Mouse (Mus musculus) lung, postnatal 10 days (tissue): ENCODE data around the gene Ulk4.

ENCODE experiments used
- DNase-seq: peaks from one replicate; pipeline ENCODE4 v3.0.0; 2021

Gene Ulk4

GRCm38 (mm10) chr9:121187811-121188210 lies 89.2 kb downstream of the Ulk4 start:
- DNase-seq, result no peak

DNA sequence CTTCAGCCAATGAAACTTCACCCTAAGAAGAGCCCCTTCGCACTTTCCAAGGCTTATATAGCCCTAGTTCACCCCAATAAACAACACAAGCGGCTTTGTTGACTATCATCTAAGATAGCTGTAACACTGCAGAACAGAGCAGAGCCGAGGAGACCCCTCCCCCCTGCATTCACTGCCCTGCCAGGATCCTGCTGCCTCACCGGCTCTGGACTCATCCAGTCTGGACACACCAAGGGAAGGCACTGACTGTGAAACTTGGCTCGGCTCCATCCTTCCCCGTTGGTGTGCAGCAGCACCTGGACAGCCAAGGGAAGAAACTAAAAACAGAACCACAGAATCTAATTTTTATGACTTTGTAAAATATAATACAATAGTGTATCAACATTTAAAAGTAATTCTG lies 91.2 kb downstream of the Ulk4 start:
- no peak for DNase-seq

DNA sequence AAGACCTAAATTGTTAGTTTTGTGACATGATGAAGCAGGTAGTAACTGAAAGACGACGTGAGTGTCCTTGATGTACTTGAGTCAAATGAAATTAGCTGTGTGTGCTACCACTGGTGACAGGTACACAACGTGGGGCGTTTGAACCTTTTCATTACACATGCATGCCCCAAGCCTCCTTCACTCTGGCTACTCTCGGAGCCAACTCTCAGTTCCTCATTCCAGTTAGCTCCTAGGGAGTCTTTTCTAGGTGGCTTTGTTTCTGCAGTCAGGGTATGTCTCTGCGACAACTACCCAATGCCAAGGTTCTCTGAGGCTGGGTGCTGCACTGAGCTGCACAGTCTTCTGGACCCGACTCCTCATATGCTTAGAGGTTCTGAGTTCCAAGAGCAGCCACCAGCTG lies 100.6 kb downstream of the Ulk4 start:
- DNase-seq, result no peak

DNA sequence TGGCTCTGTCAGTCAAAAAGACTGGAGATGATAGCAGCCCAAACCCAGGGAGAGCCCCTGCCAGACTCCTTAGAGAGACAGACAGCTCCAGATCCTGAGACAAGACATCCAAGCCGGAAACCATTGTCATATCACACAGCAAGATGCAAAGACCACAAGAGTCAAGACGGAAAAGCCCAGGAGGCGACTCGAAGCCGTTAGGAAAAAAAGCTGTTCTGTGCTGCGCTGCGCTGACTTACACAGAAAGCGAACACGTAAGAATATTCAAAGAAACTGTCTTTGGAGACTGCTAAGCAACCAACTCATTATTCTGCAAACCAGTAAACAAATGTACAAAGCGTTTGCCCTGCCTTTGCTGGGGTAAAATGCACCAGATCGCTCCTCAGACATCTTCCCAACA lies 101.8 kb downstream of the Ulk4 start:
- no peak for DNase-seq

DNA sequence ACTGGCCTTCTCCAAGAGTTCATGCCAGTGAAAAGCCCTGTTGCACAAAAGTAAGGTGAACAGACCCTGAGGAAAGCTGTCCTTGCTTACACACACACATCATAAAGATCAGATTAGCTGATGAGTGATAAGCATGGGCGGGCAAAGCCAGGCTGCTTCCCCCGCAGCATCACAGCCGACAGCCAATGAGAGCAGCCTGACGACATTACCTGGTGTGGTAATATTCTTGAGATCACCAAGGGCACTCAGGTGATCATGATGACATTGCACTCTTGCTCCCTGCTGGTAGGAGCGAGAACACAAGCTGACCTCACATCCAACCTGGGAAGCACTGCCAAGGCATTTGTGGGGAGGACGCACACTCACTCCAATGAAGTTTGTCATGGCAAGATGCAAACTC lies 104.9 kb downstream of the Ulk4 start:
- no peak for DNase-seq

DNA sequence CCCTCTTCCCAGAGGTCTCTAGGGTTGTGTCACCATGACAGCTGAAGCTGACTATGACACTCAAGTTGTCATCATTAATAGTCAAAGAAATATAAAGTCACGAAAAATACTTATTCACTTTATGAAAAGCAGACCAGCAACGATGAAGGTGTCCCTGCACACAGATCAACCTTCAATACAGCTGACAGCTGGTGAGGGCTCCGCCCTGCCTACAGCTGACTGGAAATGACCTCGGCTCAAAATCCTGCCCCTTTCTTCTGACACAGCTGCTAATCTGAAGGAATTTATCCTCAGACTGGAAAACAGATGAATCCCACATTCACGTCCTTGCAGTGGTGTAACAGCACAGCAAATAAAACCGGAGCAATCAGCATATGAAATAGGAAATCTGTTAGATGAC lies 105.4 kb downstream of the Ulk4 start:
- DNase-seq, result peak; percentile 8

DNA sequence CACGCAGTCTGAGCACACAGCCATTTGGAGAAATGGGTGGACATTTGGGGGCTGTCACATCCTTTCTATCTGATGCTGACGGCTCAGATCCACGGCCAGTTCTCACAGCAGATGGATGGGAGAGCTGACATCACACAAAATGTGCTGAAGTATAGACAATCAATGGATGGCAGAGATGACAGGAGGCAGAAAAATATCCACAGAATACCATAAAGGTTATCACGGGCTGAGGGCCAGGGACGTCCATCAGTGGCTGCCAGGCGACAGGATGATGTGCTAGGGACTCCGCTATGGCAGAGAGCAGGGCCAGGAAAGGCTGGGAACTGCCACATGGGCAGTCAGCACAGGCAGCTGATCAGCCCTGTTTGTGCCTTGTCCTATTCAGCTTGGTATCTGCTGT lies 112.4 kb downstream of the Ulk4 start:
- DNase-seq, result no peak

- DNase-seq, result peak; percentile 37
Measured at GRCm38 (mm10) chr9:121162789-121163188, 114.2 kb downstream of the Ulk4 start.

GRCm38 (mm10) chr9:121161818-121162565 lies 115.0 kb downstream of the Ulk4 start:
- DNase-seq, result peak; percentile 9

GRCm38 (mm10) chr9:121156253-121156831 lies 120.7 kb downstream of the Ulk4 start:
- DNase-seq, result peak; percentile 41

DNA sequence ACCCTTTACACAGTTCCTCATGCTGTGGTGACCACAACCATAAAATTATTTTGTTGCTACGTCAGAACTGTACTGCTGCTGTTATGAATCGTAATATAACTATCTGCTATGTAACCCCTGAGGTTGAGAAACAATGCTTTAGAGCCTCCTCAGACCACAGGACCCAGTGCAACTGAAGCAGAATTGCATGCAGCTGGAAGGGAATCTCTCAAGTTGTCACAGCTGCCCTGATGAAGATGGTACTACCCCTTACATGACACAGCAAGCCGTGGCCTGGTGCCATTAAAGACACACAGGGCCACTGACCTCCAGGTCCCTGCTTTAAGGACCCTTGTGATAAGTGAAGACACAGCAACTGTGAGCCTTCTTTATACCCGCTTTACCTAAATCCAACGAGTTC lies 123.7 kb downstream of the Ulk4 start:
- DNase-seq, result no peak

DNA sequence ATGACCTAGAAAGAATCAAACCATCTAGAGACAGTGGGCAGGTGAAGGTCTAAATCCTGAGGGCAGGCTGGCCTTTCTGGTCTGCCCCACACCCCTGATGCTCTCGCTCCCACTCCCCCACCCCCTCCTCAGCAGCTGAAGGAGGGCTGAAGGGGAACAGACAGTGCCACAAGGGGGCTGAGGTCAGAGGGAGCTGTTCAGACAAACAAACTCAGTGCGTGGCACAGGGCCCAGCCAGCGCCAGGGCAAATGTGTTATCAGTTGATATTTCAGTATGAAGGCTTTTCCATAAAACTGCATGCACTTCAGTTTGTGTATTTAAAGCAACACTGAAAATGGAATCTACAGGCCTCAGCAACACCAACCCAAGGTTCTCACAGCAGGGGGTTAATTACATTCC lies 128.4 kb downstream of the Ulk4 start:
- DNase-seq, result no peak

GRCm38 (mm10) chr9:121143208-121143607 lies 133.8 kb downstream of the Ulk4 start:
- DNase-seq, result no peak

GRCm38 (mm10) chr9:121132549-121132948 lies 144.4 kb downstream of the Ulk4 start:
- no peak for DNase-seq

- no peak for DNase-seq
Measured at GRCm38 (mm10) chr9:121129533-121129932, 147.5 kb downstream of the Ulk4 start.

DNA sequence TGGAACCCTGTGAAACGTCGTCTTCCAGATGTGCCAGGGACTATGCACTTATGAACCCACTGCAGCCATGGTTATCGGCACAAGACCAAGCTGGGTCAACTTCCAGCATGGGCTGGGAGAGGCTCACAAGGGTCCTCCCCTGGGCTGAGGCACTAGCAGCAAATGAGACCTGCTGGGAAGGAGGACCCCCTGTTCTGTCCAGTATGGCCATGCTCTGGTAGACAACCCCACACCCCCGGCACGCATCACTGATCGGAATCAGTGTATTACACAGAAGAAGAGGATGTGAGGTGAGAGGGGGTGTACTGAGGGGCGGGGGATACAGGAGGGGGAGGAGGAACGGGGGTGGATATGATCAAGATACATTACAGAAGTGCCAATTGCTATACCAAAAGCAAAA lies 148.1 kb downstream of the Ulk4 start:
- no peak for DNase-seq

GRCm38 (mm10) chr9:121127025-121127424 lies 150.0 kb downstream of the Ulk4 start:
- no peak for DNase-seq

- DNase-seq, result no peak
Measured at GRCm38 (mm10) chr9:121124705-121125104, 152.3 kb downstream of the Ulk4 start.

DNA sequence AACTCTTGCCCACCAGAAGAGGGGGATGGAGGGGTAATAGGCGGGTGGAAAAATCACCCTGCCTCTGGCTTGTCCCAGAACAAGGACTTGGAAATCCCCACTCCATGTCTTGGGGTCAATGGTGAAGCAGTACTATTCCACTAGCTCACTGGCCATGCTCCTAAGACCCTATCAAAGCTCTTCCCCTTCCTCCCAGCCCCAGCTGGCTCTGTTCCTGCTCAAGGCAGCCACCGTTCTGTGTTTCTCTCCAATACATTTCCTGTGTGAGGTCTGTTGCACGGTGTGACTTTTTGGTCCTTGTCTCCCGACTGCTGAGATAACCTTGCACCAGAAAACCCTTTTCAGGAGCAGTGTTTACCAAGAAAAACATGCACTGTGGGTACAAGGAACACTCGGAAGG lies 155.0 kb downstream of the Ulk4 start:
- no peak for DNase-seq

- no peak for DNase-seq
Measured at GRCm38 (mm10) chr9:121117936-121118335, 159.1 kb downstream of the Ulk4 start.

- DNase-seq, result no peak
Measured at GRCm38 (mm10) chr9:121112131-121112530, 164.9 kb downstream of the Ulk4 start.

- peak; percentile 78 for DNase-seq
Measured at GRCm38 (mm10) chr9:121108110-121108509, 168.9 kb downstream of the Ulk4 start.

GRCm38 (mm10) chr9:121107643-121108042 lies 169.4 kb downstream of the Ulk4 start:
- DNase-seq, result peak; percentile 49

- DNase-seq, result no peak
Measured at GRCm38 (mm10) chr9:121107101-121107500, 169.9 kb downstream of the Ulk4 start.

DNA sequence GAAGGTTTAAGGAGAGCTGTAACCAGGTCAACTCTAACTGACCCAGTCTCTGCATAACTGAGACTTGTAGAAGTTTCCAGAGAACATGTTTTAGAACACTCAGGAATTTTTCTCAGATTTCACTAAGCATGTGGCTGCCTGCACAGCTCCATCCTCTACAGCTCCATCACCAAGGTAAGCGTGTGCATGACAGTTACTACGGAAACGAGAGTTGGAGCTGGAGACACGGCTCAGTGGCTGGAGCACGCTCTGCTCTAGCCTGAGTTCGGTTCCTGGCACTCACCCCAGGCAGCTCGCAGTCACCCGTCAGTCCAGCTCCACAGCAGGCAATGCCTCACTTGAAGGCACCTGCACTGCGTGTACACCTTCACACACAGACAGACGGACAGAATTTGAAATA lies 175.5 kb downstream of the Ulk4 start:
- DNase-seq, result no peak
